Mouse (Mus musculus): Measurements from ENCODE around the gene Vmn2r91.
"Not testable (repeated sequence)": the region's sequence is repeated elsewhere in the genome, so short reads cannot be mapped to it uniquely, and the experiment has no call there.

Gene Vmn2r91

DNA sequence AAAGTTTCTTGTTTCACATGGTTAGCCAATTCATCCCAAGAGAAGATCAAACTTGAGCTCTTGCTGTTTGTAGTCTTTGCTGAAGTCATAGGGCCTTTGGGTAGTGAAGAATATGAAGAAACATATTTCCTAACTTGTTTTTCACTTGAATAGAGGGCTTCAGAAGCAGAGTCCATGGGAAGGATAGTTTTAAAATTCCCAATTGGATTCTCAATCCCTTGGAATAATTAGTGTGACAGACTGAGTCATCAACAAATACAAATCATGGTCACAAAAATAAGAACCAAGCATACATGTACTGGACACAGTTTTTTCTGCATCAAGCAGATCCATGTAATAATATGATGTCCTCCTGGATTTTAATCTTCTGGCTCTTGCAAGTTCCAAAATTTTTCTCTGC lies at the start of gene Vmn2r91:
Vmn2r91 (plus strand) TSS at position 301 of the 400 bp plus-strand sequence.
- not testable (repeated sequence) for DNase-seq

DNA sequence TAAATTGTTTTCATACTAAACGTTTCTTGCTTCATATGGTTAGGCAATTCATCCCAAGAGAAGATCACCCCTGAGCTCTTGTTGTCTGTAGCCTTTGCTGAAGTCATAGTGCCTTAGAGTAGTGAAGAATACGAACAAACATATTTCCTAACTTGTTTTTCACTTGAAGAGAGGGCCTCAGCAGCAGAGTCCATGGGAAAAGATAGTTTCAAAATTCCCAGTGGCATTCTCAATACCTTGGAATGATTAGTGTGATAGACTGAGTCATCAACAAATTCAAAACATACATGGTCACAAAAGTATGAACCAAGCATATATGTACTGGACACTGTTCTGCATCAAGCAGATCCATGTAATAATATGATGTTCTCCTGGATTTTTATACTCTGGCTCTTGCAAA lies 35.7 kb upstream of the Vmn2r91 start, which contains the start of gene Vmn2r124:
Vmn2r124 (plus strand) TSS at position 301 of the 400 bp plus-strand sequence.
- no peak for DNase-seq

DNA sequence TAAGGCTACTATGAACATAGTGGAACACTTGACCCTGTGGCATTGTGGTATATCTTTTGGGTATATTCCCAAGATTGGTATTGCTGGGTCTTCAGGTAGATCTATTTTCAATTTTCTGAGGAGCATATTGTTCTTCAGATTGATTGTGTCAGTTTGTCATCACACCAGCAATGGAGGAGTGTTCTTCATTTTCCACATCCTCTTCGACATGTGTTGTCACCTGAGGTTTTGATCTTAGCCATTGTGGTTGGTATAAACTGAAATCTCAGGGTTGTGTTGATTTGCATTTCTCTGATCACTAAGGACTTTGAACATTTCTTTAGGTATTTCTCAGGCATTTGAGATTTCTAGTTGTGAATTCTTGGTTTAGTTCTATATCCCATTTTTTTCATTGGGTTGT lies 10.8 kb downstream of the Vmn2r91 start:
- DNase-seq: not testable (repeated sequence)

DNA sequence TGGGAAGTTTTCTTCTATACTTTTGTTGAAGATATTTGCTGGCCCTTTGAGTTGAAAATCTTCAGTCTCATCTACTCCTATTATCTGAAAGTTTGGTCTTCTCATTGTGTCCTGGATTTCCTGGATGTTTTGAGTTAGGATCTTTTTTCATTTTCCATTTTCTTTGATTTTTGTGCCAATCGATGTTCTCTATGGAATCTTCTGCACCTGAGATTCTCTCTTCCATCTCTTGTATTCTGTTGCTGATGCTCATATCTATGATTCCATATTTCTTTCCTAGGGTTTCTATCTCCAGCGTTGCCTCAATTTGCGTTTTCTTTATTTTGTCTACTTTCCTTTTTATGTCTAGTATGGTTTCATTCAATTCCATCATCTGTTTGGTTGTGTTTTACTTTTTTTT lies 17.4 kb downstream of the Vmn2r91 start:
- DNase-seq: not testable (repeated sequence)

DNA sequence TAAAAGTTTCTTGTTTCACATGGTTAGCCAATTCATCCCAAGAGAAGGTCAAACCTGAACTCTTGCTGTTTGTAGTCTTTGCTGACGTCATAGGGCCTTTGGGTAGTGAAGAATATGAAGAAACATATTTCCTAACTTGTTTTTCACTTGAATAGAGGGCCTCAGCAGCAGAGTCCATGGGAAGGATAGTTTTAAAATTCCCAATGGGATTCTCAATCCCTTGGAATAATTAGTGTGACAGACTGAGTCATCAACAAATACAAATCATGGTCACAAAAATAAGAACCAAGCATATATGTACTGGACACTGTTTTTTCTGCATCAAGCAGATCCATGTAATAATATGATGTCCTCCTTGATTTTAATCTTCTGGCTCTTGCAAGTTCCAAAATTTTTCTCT lies 66.8 kb downstream of the Vmn2r91 start, which contains the start of gene Vmn2r92:
Vmn2r92 (plus strand) TSS at position 301 of the 400 bp plus-strand sequence.
- DNase-seq: not testable (repeated sequence)

DNA sequence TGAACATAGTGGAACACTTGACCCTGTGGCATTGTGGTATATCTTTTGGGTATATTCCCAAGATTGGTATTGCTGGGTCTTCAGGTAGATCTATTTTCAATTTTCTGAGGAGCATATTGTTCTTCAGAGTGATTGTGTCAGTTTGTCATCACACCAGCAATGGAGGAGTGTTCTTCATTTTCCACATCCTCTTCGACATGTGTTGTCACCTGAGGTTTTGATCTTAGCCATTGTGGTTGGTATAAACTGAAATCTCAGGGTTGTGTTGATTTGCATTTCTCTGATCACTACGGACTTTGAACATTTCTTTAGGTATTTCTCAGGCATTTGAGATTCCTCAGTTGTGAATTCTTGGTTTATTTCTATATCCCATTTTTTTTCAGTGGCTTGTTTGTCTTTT lies 76.4 kb downstream of the Vmn2r91 start:
- not testable (repeated sequence) for DNase-seq
